Mouse (Mus musculus) lung, embryonic 16.5 days (tissue): Measurements from ENCODE around the gene Syn3. TPM values are rescaled to one million over a fixed set of nuclear protein-coding genes. Genes with fewer than 3 reads are reported as not detected.
A peak's percentile ranks its signal among the peaks of the same experiment; 100 is the strongest.
"Not testable (repeated sequence)": the region's sequence is repeated elsewhere in the genome, so short reads cannot be mapped to it uniquely, and the experiment has no call there.

Source experiments
- ATAC-seq: fragments of 200-750 bp; cut with Nextera tagmentation; 2 replicates; pipeline ENCODE4 v1.8.0; 2017; ENCODE audit warnings: low read depth, mild to moderate bottlenecking, moderate library complexity
- H3K27ac ChIP-seq: fragments of 300-500 bp; sonication (generic); 2 replicates; pipeline ENCODE4 v1.5.1; 2014; ENCODE audit warnings: mild to moderate bottlenecking, control low read depth, low read length
- H3K27me3 ChIP-seq: fragments of 300-500 bp; sonication (generic); 2 replicates; pipeline ENCODE4 v1.6.1; 2014; ENCODE audit warnings: low read depth, low read length, mixed read lengths; ENCODE audit not compliant: control insufficient read depth, insufficient read depth
- H3K36me3 ChIP-seq: fragments of 300-500 bp; sonication (generic); 2 replicates; pipeline ENCODE4 v1.6.1; 2014; ENCODE audit warnings: low read length; ENCODE audit not compliant: control insufficient read depth, insufficient read depth
- H3K4me1 ChIP-seq: fragments of 300-500 bp; sonication (generic); replicated peaks from 2 replicates; pipeline ENCODE4 v1.6.1; 2014; ENCODE audit warnings: low read length, mixed read lengths; ENCODE audit not compliant: control insufficient read depth, insufficient read depth
- H3K4me2 ChIP-seq: fragments of 300-500 bp; sonication (generic); 2 replicates; pipeline ENCODE4 v1.6.1; 2014; ENCODE audit warnings: low read depth, low read length, control low read depth
- H3K4me3 ChIP-seq: fragments of 300-500 bp; sonication (generic); 2 replicates; pipeline ENCODE4 v1.5.1; 2014; ENCODE audit warnings: mild to moderate bottlenecking, low read length, control low read depth
- H3K9ac ChIP-seq: fragments of 300-500 bp; sonication (generic); 2 replicates; pipeline ENCODE4 v1.6.1; 2014; ENCODE audit warnings: low read length, control low read depth
- H3K9me3 ChIP-seq: fragments of 300-500 bp; sonication (generic); 2 replicates; pipeline ENCODE4 v1.6.1; 2016; ENCODE audit warnings: low read length; ENCODE audit not compliant: control insufficient read depth
- WGBS: fragments of 180-500 bp; shearing (Covaris S2); extraction: QIAGEN DNeasy Blood & Tissue Kit; methylation state at CpG from one replicate; pipeline ENCODE4 v1.1.7; 2014; 5-methylcytosine and 5-hydroxymethylcytosine counted together
- polyA plus RNA-seq: library from polyadenylated mRNA; unstranded; fragments of >200 nt; fragmentation: Nextera tagmentation; extraction: Ambion mirVana; gene quantifications from 2 replicates; pipeline ENCODE4 v1.2.1, GENCODE M21; 2015

The Syn3 gene
- polyA plus RNA-seq, 1 experiment from 2014 or later, result 2.8 TPM

DNA sequence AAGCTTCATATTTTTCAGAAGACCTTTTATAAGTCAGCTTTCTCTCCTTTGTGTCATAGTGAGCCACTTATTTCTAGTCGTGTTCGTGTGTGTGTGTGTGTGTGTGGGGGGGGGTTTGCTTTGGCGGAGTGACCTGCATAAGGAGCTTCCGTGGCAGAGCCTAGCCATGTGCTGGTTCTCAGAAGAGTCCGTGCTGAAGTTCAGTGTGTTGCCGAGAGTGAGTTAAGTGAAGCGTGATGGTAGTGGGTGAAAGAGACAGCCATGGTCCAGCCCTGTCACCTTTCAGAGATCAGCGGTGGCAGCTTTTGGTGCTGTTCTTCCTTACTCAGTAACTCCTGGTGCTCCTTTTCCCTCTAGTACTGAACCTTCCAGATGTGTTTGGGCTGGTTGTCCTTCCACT, 454.6 kb downstream of the Syn3 start:
- no peak for ATAC-seq
- H3K27ac ChIP-seq, result no peak overlapping the region
- peaks cover 11% of the 10 kb centered on the region for H3K36me3 ChIP-seq
- no peaks in the 10 kb centered on the region for H3K9me3 ChIP-seq
- H3K4me2 ChIP-seq, result no peak overlapping the region
- no peaks in the 10 kb centered on the region for H3K27me3 ChIP-seq
- H3K9ac ChIP-seq, result no peak overlapping the region
- H3K4me3 ChIP-seq, result no peak overlapping the region
- 85% methylated on average over 8 of the region's 8 CpGs for WGBS
- no peaks in the 10 kb centered on the region for H3K4me1 ChIP-seq

DNA sequence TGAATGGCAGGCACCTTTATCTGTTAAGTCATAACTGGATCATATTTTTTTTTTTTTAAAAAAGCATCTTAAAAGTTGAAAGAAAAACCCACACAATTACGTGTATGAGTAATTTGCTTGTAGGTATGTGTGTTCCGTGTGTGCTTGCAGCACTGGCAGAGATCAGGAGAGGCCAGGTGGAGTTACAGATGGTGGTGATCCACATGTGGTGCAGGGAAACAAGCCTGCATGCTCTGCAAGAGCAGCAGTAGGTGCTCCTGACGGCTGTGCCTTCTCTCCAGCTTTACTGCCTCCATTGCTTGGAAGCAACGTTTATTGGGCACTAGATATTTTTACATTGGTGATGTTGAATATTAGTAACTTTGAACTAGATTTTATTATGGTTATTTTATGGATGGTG, 455.0 kb downstream of the Syn3 start:
- no peaks in the 10 kb centered on the region for H3K4me1 ChIP-seq
- no peak overlapping the region for H3K4me2 ChIP-seq
- H3K27me3 ChIP-seq, result no peaks in the 10 kb centered on the region
- no peak for ATAC-seq
- H3K36me3 ChIP-seq, result peaks cover 9% of the 10 kb centered on the region
- H3K27ac ChIP-seq, result no peak overlapping the region
- H3K4me3 ChIP-seq, result no peak overlapping the region
- H3K9ac ChIP-seq, result no peak overlapping the region
- WGBS, result 81% methylated on average over 4 of the region's 4 CpGs
- no peaks in the 10 kb centered on the region for H3K9me3 ChIP-seq

DNA sequence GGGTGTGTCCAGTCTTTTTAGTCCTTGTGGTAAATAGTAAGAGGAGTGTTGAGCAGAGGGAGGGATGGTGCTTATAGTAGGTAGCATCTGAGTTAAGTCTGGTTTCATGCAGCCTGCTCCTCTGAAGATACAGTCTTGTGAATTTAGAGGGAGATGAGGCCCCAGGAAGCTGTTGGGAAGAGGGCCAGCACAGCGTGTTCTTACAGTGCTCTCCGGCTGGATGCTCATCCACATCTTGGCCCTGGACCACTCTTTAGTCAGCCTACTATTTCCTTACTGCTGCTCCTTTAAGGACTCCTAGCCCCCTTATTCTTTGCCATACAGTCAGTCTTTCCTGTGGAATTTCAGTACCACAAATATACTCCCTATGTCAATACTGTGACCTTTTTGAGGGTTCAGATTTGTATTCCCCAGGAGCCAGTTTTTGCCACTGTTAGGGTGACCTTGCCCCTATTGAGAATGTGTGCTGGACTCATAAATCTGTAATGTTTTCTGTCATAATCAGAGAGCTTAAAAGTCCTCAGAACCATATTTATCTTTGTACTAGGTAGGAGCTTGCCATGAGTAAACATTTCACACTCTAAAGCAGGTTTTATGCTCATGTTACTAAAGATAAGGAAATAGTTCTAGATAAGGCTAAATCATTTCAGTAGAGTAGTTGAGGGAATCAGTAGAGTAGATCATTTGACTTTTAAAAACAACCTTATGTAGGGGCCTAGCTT, 464.5 kb downstream of the Syn3 start:
- Histone ChIP-seq H3K36me3 (peaks cover 8% of the 10 kb centered on the region), H3K9ac (no peak overlapping the region), H3K27me3 (no peaks in the 10 kb centered on the region)

DNA sequence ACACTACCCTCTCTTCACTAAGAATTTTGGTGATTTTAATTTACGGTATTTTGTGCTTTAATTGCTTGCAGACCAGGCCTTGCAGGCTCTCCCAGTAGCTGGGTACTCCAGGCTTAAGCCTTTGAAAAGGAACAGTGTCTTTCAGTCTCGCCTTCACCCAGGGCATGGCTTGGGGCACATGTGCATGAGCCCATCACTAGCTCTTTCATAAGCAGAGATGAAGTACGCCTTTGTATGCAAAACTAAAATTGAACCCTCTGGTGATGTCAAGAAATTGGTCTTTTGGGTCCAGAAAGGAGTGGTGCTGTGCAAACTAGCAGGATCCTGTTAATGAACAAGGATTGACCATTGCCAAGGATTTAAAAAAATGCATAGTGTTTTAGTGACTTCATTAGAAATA, 466.2 kb downstream of the Syn3 start:
- Histone ChIP-seq H3K4me1 (no peaks in the 10 kb centered on the region; the same call in 1 of the 2 replicates), H3K27ac (no peak overlapping the region), H3K4me3 (no peak overlapping the region), H3K27me3 (no peaks in the 10 kb centered on the region), H3K9ac (no peak overlapping the region), H3K9me3 (no peaks in the 10 kb centered on the region), H3K36me3 (peaks cover 8% of the 10 kb centered on the region), H3K4me2 (no peak overlapping the region)
- WGBS, result 87% methylated on average over 3 of the region's 3 CpGs
- no peak for ATAC-seq

More for the DNA sequence above, 464.5 kb downstream of the Syn3 start:
- H3K4me3 ChIP-seq, result no peak overlapping the region
- ATAC-seq, result no peak
- H3K9me3 ChIP-seq, result no peaks in the 10 kb centered on the region
- WGBS, result 47% methylated on average over 2 of the region's 2 CpGs
- H3K27ac ChIP-seq, result no peak overlapping the region
- H3K4me2 ChIP-seq, result no peak overlapping the region
- H3K4me1 ChIP-seq, result no peaks in the 10 kb centered on the region; the same call in 1 of the 2 replicates

DNA sequence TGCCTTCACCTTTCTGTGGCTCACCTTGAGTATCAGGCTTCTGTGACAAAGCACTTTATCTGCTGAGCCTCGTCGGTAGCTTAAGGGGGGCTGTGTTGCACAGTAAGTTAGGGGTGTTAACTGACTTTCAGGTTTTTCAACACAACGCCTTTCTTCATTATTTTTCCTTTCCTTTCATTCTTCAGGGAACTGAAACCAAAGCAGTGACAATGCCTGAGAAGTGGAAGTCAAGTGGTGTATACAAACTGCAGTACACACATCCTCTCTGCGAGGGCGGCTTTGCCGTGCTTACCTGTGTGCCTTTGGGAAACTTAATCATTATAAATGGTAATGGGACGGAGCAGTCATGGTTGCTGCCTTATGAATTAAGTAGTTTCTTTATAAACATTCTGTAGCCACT, 468.0 kb downstream of the Syn3 start:
- H3K9me3 ChIP-seq, result no peaks in the 10 kb centered on the region
- no peak overlapping the region for H3K4me3 ChIP-seq
- H3K36me3 ChIP-seq, result peaks cover 8% of the 10 kb centered on the region
- no peak for ATAC-seq
- H3K4me2 ChIP-seq, result no peak overlapping the region
- H3K4me1 ChIP-seq, result no peaks in the 10 kb centered on the region; the same call in 1 of the 2 replicates
- H3K27me3 ChIP-seq, result no peaks in the 10 kb centered on the region
- H3K27ac ChIP-seq, result no peak overlapping the region
- 86% methylated on average over 7 of the region's 7 CpGs for WGBS
- H3K9ac ChIP-seq, result no peak overlapping the region

DNA sequence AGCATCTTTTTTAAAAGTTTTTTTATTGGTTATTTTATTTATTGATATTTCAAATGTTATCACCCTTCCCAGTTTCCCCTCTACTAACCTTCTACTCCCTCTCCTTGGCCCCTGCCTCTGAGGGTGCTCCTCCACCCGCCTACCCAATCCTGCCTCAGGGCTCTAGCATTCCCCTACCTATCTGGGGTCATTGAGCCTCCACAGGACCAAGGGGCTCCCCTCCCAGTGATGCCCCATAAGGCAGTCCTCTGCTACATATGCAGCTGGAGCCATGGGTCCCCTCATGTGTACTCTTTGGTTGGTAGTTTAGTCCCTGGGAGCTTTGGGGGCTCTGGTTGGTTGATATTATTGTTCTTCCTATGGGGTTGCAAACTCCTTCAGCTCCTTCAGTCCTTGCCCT, 471.9 kb downstream of the Syn3 start:
- H3K4me1 ChIP-seq, ATAC-seq, H3K9ac ChIP-seq, H3K36me3 ChIP-seq, H3K4me3 ChIP-seq, H3K4me2 ChIP-seq, H3K27ac ChIP-seq, H3K9me3 ChIP-seq, H3K27me3 ChIP-seq: not testable (repeated sequence)
- WGBS, result 88% methylated on average over 1 of the region's 1 CpGs

DNA sequence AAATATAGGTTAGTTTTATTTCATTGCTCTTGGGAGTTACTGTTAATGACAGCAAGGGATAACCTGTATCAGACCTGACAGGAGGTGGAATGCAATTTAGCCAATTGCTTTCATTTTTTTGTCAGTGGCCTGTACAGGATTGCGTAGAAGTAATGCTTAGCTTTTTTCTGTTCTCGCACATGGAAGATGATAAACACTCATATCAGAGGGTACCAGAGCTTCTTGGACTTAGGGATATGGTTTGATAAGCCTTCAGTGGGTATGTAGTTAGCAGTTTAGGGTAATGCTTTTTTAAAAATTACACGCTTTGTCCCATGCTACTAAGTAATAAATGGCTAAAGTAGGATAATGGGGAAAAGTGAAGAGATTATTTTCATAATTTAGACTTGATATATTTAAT, 472.3 kb downstream of the Syn3 start:
- H3K4me1 ChIP-seq, result peaks cover 2% of the 10 kb centered on the region; the same call in 1 of the 2 replicates
- H3K4me2 ChIP-seq, result no peak overlapping the region
- no peaks in the 10 kb centered on the region for H3K27me3 ChIP-seq
- no peaks in the 10 kb centered on the region for H3K9me3 ChIP-seq
- H3K27ac ChIP-seq, result no peak overlapping the region
- no peak overlapping the region for H3K4me3 ChIP-seq
- peaks cover 7% of the 10 kb centered on the region for H3K36me3 ChIP-seq
- no peak for ATAC-seq
- no peak overlapping the region for H3K9ac ChIP-seq
- 93% methylated on average over 3 of the region's 3 CpGs for WGBS

DNA sequence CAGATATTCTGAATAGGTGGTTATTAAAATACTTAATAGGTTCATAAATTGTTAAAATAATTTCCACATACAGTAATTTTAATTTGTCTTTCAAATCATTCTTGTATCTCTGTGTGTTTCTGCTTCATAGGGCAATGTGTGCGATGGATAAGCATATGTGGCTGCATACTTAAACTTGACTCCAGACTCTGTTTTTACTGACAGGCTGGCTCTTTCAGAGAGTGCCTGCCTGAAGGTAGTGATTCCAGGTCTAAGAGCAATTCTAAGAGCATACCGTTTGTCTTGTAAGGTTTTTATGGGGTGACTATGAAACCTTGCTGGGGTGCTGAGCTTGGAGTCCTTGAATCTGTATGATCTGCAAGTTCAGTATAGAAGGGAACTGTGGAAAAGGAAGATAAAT, 472.8 kb downstream of the Syn3 start:
- WGBS, result 85% methylated on average over 2 of the region's 2 CpGs
- H3K4me1 ChIP-seq, result peaks cover 2% of the 10 kb centered on the region; the same call in 1 of the 2 replicates
- no peak for ATAC-seq

DNA sequence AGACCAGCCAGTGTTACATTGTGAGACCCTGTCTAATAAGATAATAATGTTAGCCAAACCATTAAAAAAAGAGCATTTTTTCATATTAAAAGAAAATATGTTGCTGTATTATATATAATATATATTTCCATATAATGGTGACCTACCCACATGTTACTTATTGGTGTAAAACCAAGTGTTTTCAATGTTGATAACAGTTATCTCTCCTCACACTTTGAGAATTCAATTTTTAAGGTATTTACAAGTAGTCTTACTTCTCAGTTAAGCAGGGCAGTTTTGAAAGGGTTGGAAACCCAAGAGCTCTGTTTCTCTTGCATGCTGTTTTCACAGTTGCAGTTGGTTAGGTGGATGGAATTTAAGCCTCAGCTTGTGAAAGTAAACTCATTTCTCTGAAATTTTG, 475.5 kb downstream of the Syn3 start:
- ATAC-seq, result no peak
- no peaks in the 10 kb centered on the region for H3K36me3 ChIP-seq
- H3K9ac ChIP-seq, result no peak overlapping the region
- peak overlapping the region; percentile 78 for H3K4me3 ChIP-seq
- no peak overlapping the region for H3K27ac ChIP-seq
- H3K4me2 ChIP-seq, result no peak overlapping the region
- peaks cover 2% of the 10 kb centered on the region; the same call in 1 of the 2 replicates for H3K4me1 ChIP-seq
- no peaks in the 10 kb centered on the region for H3K27me3 ChIP-seq
- H3K9me3 ChIP-seq, result no peaks in the 10 kb centered on the region

More for the DNA sequence above, 472.8 kb downstream of the Syn3 start:
- H3K9ac ChIP-seq, result no peak overlapping the region
- no peak overlapping the region for H3K4me2 ChIP-seq
- H3K27ac ChIP-seq, result no peak overlapping the region
- H3K36me3 ChIP-seq, result peaks cover 2% of the 10 kb centered on the region
- no peaks in the 10 kb centered on the region for H3K27me3 ChIP-seq
- no peaks in the 10 kb centered on the region for H3K9me3 ChIP-seq
- H3K4me3 ChIP-seq, result no peak overlapping the region
